Mouse (Mus musculus): ENCODE measurements at regions not wholly inside any gene's neighbourhood (a gene's known extent, or its start where the extent isn't known, plus 50 kb on each side); places are given as distances from the start of the nearest gene placed in this dataset.

GRCm38 (mm10) chr10:99416896-99417479 lies 154.0 kb downstream of the Dusp6 start:
- TF ChIP-seq MAX (IDR thresholded peaks at IDR 0.05; ENCODE audit: low read length) (no peak), POLR2A (IDR thresholded peaks at IDR 0.05; ENCODE audit: control insufficient read depth in 1 of 2, insufficient read depth in 1 of 2, low read depth in 1 of 2, low read length in 2 of 2, poor library complexity in 1 of 2) (no peak), GATA1 (IDR thresholded peaks at IDR 0.05; ENCODE audit: low read depth, low read length) (no peak), E2F4 (IDR thresholded peaks at IDR 0.05; ENCODE audit: borderline replicate concordance, low read depth, low read length) (no peak), CTCF (IDR thresholded peaks at IDR 0.05 in 2 of 3, conservative IDR thresholded peaks at IDR 0.05 in 1 of 3; ENCODE audit: control insufficient read depth in 1 of 3, insufficient read depth in 1 of 3, low read depth in 2 of 3, low read length in 3 of 3, poor library complexity in 1 of 3, severe bottlenecking in 1 of 3) (no peak), ZC3H11A (IDR thresholded peaks at IDR 0.05; ENCODE audit: low read depth, low read length) (no peak), POLR2AphosphoS5 (IDR thresholded peaks at IDR 0.05; ENCODE audit: borderline replicate concordance, low read depth, low read length) (no peak), CHD1 (IDR thresholded peaks at IDR 0.05; ENCODE audit: low read depth, low read length) (no peak), ZMIZ1 (IDR thresholded peaks at IDR 0.05; ENCODE audit: low read depth, low read length) (no peak), ELF1 (IDR thresholded peaks at IDR 0.05; ENCODE audit: low read depth, low read length) (no peak)

Measured in MEL (cell line).